Mouse (Mus musculus) CH12.LX (cell line): ENCODE results near the gene Rarg. TPM values are rescaled to one million over a fixed set of nuclear protein-coding genes. Genes with fewer than 3 reads are reported as not detected.
A peak's percentile ranks its signal among the peaks of the same experiment; 100 is the strongest.

Source experiments
- DNase-seq: peaks from one replicate; pipeline ENCODE4 v3.0.0-alpha.2; 2013; ENCODE audit errors: extremely low read depth
- H3K27ac ChIP-seq: 2 replicates; pipeline ENCODE4 v1.5.1; 2012; ENCODE audit warnings: low read depth, mild to moderate bottlenecking, control low read depth, moderate library complexity; ENCODE audit not compliant: insufficient read depth
- H3K27me3 ChIP-seq: replicated peaks from 2 replicates; pipeline ENCODE3; 2012; ENCODE audit warnings: inconsistent platforms
- H3K36me3 ChIP-seq, 2 experiments: replicated peaks in 1 of 2; 2 replicates each; pipeline versions ENCODE3 to v1.6.1; 2012; ENCODE audit warnings: inconsistent platforms in 1 of 2, low read length in 1 of 2, mild to moderate bottlenecking in 1 of 2, mixed read lengths in 1 of 2, moderate library complexity in 1 of 2; ENCODE audit not compliant: control insufficient read depth in 1 of 2, insufficient read depth in 1 of 2
- H3K4me1 ChIP-seq, 2 experiments: 2 replicates each; pipeline ENCODE4 v1.6.1; 2012; ENCODE audit warnings: inconsistent platforms in 1 of 2, moderate library complexity in 1 of 2; ENCODE audit not compliant: insufficient read depth in 2 of 2, control insufficient read depth in 1 of 2
- H3K4me2 ChIP-seq: 2 replicates; pipeline ENCODE4 v1.6.1; 2012; ENCODE audit warnings: low read depth, mild to moderate bottlenecking, control low read depth; ENCODE audit not compliant: poor library complexity, insufficient read depth, severe bottlenecking
- H3K4me3 ChIP-seq, 3 experiments: fragments of 150-350 bp in 1 of 3; sonication (generic) in 1 of 3; replicated peaks in 1 of 3; 2 replicates each; pipeline versions ENCODE3 to v1.5.1; 2011 to 2012; ENCODE audit warnings: low read depth in 2 of 3, low read length in 2 of 3, mild to moderate bottlenecking in 2 of 3, moderate library complexity in 2 of 3, control low read depth in 1 of 3, improper control_type of control experiment in 1 of 3, inconsistent platforms in 1 of 3, mixed read lengths in 1 of 3; ENCODE audit not compliant: poor library complexity in 1 of 3
- H3K79me2 ChIP-seq: replicated peaks from 2 replicates; pipeline ENCODE4 v1.6.1; 2012; ENCODE audit warnings: mild to moderate bottlenecking, moderate library complexity; ENCODE audit not compliant: control insufficient read depth, poor library complexity, insufficient read depth, severe bottlenecking; ENCODE audit errors: extremely low read depth
- H3K9ac ChIP-seq: 2 replicates; pipeline ENCODE4 v1.6.1; 2012; ENCODE audit warnings: low read depth, mild to moderate bottlenecking, control low read depth, moderate library complexity; ENCODE audit not compliant: insufficient read depth
- H3K9me3 ChIP-seq: replicated peaks from 2 replicates; pipeline ENCODE3; 2012; ENCODE audit warnings: low read length, inconsistent platforms, mixed read lengths
- ETS1 ChIP-seq: conservative IDR thresholded peaks from 2 replicates; pipeline ENCODE4 v1.6.1; 2012; ENCODE audit warnings: low read depth, mild to moderate bottlenecking, inconsistent platforms, low read length, improper control_type of control experiment, moderate library complexity
- KAT2A ChIP-seq: IDR thresholded peaks from 2 replicates; pipeline ENCODE4 v1.6.1; 2012; ENCODE audit warnings: low read length, improper control_type of control experiment, inconsistent platforms; ENCODE audit not compliant: insufficient replicate concordance
- MAX ChIP-seq: IDR thresholded peaks from 2 replicates; pipeline ENCODE4 v1.6.1; 2011; ENCODE audit warnings: low read length, improper control_type of control experiment
- MAZ ChIP-seq: IDR thresholded peaks from 2 replicates; pipeline ENCODE4 v1.6.1; 2012; ENCODE audit warnings: low read depth, mild to moderate bottlenecking, inconsistent platforms, low read length, improper control_type of control experiment, moderate library complexity
- MEF2A ChIP-seq: IDR thresholded peaks from 2 replicates; pipeline ENCODE4 v1.6.1; 2014; ENCODE audit warnings: low read depth, mild to moderate bottlenecking, inconsistent platforms, low read length, improper control_type of control experiment, borderline replicate concordance
- MXI1 ChIP-seq: IDR thresholded peaks from 2 replicates; pipeline ENCODE4 v1.6.1; 2011; ENCODE audit warnings: mild to moderate bottlenecking, low read depth, low read length, improper control_type of control experiment
- POLR2AphosphoS2 ChIP-seq: IDR thresholded peaks from 2 replicates; pipeline ENCODE4 v1.6.1; 2011; ENCODE audit warnings: low read depth, low read length, improper control_type of control experiment
- SMC3 ChIP-seq: IDR thresholded peaks from 2 replicates; pipeline ENCODE4 v1.6.1; 2011; ENCODE audit warnings: low read depth, low read length, improper control_type of control experiment
- TBP ChIP-seq: conservative IDR thresholded peaks from 2 replicates; pipeline ENCODE4 v1.6.1; 2011; ENCODE audit warnings: low read depth, low read length, improper control_type of control experiment
- ZMIZ1 ChIP-seq: IDR thresholded peaks from 2 replicates; pipeline ENCODE4 v1.6.1; 2012; ENCODE audit warnings: low read depth, mild to moderate bottlenecking, inconsistent platforms, low read length, improper control_type of control experiment
- ZNF384 ChIP-seq: IDR thresholded peaks from 2 replicates; pipeline ENCODE4 v1.6.1; 2012; ENCODE audit warnings: low read depth, low read length, improper control_type of control experiment, inconsistent platforms
- dilution Hi-C: fragments of 300-500 bp; cut with MboI; formaldehyde crosslinking; loops from 2 replicates; pipeline ENCODE4 v1.14.3; 2020; ENCODE audit warnings: low sequenced_read_pairs; ENCODE audit not compliant: extremely low pct_unique_long_range_greater_than_20kb, extremely low pct_ligation_motif_present
- in situ Hi-C: fragments of 300-500 bp; cut with MboI; formaldehyde crosslinking; loops from 3 replicates; pipeline ENCODE4 v1.14.3; 2019; ENCODE audit warnings: low sequenced_read_pairs, low pct_ligation_motif_present, low pct_unique_long_range_greater_than_20kb, mixed read lengths
- polyA plus RNA-seq: library from polyadenylated mRNA; unstranded; fragments of >175 nt; gene quantifications from 2 replicates; pipeline ENCODE4 v1.2.1, GENCODE M21; 2012; ENCODE audit warnings: low read depth; ENCODE audit not compliant: insufficient read length
- total RNA-seq, 2 experiments: library from RNA; depleted of rRNA; stranded (reverse); fragments of 300-350 nt in 1 of 2; fragments of >200 nt in 1 of 2; gene quantifications; 2 replicates each; pipeline ENCODE4 v1.2.3; 2012 to 2014

Rarg gene
- total and polyA plus RNA-seq, 3 experiments: 0.17 to 0.76 (median 0.64) TPM

GRCm38 (mm10) chr15:102224992-102225617 is 32.2 kb downstream of the Rarg start (continued):
- TF ChIP-seq POLR2AphosphoS2 (no peak), MEF2A (no peak)
- TF ChIP-seq, all 38 proteins: peak for 11

DNA sequence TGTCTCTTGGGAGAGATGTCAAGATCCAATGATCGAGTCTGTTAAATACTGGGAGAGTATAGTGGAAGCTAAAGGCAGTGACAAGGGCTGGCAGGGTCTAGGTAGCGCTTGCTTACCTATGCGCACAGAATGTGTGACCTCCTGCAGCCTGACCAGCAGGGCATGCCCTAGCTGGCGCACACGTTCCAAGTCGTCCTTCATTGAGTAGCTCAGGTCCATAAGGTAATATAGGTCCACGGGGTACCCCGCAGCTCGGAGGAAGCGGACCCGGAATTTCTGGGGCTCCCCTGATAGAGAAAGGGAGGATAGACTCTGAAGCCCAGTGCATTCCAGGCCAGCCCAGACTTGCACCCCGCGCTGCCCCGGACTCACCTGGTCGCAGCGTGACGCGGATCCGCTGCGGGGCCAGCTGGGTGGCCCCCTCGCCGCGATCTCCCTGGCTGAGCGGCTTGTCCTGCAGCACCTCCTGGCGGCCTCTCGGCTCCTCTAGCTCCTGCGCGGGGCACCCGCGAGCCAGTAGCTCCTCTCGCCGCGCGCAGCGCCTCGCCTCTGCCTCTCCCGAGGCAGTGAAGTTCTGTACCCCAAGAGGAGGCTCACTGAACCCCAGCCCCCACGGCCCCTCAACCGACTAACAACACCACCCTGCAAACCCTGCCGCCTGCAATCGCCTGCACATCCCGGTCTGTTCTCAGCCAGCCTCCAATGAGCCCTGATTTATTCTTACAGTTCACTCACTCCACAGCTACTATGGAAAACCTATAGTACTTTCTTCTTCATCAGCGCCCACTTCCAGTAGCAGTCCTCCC is 32.9 kb downstream of the Rarg start:
- Histone ChIP-seq H3K27me3 (peaks cover 14% of the 10 kb centered on the region), H3K79me2 (no peaks in the 10 kb centered on the region), H3K4me2 (no peak overlapping the region)
- TF ChIP-seq MXI1 (0 out of 2 replicates have a peak, but pooled peaks have one; percentile 7), ZMIZ1 (no peak), MAZ (no peak), KAT2A (no peak), MAX (no peak)
- TF ChIP-seq, all 38 proteins: peak for 1
- Histone ChIP-seq H3K9ac (no peak overlapping the region), H3K27ac (no peak overlapping the region), H3K4me1 (peaks cover 4 to 13% of the 10 kb centered on the region in 2 experiments), H3K9me3 (peaks cover 4% of the 10 kb centered on the region), H3K36me3 (no peaks in the 10 kb centered on the region), H3K4me3 (no peak overlapping the region)
- dilution Hi-C loops: no loop called here
- in situ Hi-C loops: no loop called here
- no peak for DNase-seq

- H3K4me1 ChIP-seq: peaks cover 4 to 13% of the 10 kb centered on the region in 2 experiments
- H3K4me2 ChIP-seq: no peak overlapping the region
- H3K36me3 ChIP-seq: peaks cover 0 to 5% of the 10 kb centered on the region in 2 experiments
- TF ChIP-seq SMC3 (0 out of 2 replicates have a peak, but pooled peaks have one; percentile 4), TBP (no peak)
- H3K79me2 ChIP-seq: no peaks in the 10 kb centered on the region
- in situ Hi-C loops: no loop called here
- H3K9ac ChIP-seq: no peak overlapping the region
- H3K4me3 ChIP-seq: no peak overlapping the region
- H3K27ac ChIP-seq: no peak overlapping the region
- no peak for DNase-seq
- dilution Hi-C loops: no loop called here
- H3K9me3 ChIP-seq: peaks cover 4% of the 10 kb centered on the region
- H3K27me3 ChIP-seq: peaks cover 14% of the 10 kb centered on the region
Observed at GRCm38 (mm10) chr15:102222386-102222785, 34.9 kb downstream of the Rarg start.

- H3K79me2 ChIP-seq: no peaks in the 10 kb centered on the region
- TF ChIP-seq ETS1 (no peak), ZNF384 (no peak)
- TF ChIP-seq, all 38 proteins: peak for 0
- no peak overlapping the region for H3K4me3 ChIP-seq
- in situ Hi-C loops (no loop called here), dilution Hi-C loops (no loop called here)
- H3K4me1 ChIP-seq: peaks cover 5 to 23% of the 10 kb centered on the region in 2 experiments; a peak in 3 of 4 replicates
- H3K36me3 ChIP-seq: peaks cover 35 to 54% of the 10 kb centered on the region in 2 experiments
- no peak for DNase-seq
- no peaks in the 10 kb centered on the region for H3K9me3 ChIP-seq
- peaks cover 3% of the 10 kb centered on the region for H3K27me3 ChIP-seq
- no peak overlapping the region for H3K9ac ChIP-seq
- no peak overlapping the region for H3K27ac ChIP-seq
- no peak overlapping the region for H3K4me2 ChIP-seq
Observed at GRCm38 (mm10) chr15:102217325-102217724, 40.0 kb downstream of the Rarg start.
